Mouse (Mus musculus) cerebellum, postnatal 4 days (tissue): ENCODE data around the gene Smg6.
A peak's percentile ranks its signal among the peaks of the same experiment; 100 is the strongest.
"Not testable (repeated sequence)": the region's sequence is repeated elsewhere in the genome, so short reads cannot be mapped to it uniquely, and the experiment has no call there.

Experiments
- DNase-seq, 2 experiments: peaks; one replicate each; pipeline ENCODE4 v3.0.0; 2022; ENCODE audit warnings: low spot score in 2 of 2, mixed read lengths in 1 of 2

Gene Smg6

GRCm38 (mm10) chr11:74994856-74995255 is 69.2 kb downstream of the Smg6 start:
- no peak for DNase-seq

DNA sequence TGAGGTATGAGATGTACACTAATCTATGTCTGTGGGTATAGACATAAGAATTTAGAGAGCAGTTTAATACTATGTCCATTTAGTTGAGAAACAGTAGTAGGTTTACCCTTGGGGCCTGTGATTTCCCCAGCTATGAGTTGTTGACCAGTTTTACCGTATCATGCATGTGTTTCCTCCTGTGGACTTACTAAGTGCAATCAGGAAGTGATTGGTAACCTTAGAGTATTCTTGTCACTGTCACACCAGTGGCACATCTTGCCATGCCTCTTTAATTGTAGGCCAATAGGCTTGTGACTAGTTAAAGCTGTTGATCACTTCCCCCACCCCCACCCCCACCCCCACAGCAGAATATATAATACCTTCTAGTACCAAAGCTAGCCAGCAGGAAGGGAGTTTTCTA is 70.9 kb downstream of the Smg6 start:
- DNase-seq, result no peak

DNA sequence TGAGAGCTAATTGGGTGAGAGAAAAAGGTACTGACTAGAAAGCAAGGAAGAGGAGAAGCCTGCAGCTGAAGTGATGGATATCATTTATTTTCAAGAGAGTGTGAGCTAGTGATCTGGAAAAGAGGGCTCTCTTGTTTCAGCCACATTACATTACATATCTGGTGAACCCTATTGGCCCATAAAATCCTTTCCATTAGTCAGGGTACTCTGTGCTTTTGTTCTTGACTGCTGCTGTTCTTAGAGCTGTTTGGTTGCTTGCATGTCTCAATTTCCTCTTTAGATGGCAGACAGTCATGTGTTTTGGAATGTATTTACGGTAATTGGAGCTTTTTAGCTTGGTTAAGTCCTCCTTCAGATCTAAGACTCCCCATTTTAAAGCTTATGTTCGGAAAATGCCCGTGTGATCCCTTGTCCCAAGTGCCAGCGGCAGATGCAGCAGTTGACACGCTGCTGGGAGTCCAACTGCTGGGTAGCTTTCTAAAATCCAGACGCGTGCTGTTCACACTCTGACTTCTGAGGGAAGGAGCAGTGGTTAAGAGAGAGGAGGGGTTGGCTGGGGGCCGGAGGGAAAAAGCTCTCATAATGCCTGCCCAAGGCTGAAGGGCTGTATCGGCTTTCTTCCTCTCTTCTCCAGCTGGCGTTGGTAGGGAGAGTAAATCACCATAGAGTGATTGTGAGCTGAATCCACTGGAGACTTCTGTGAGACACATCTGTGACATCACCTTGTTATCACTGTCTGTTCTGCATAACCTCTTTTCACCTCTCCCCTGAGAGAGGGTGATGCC is 75.4 kb downstream of the Smg6 start:
- DNase-seq, result no peak

DNA sequence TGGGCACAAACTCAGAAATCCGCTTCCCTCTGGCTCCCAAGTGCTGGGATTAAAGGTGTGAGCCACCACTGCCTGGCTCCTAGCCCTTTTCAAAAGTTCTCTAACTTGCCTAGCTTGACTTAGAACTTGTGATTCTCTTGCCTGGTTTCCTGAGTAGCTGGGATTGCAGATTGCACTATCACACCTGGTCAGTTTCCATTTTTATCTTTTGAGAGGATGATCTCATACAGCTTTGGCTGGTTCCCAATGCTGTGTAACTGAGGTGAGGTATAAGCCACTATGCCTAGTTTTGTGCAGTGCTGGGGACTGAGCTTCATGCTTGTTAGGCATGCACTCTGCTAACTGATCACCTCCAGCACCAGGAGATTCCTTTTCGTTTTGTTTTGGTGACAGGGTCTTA is 82.6 kb downstream of the Smg6 start:
- DNase-seq, result no peak

DNA sequence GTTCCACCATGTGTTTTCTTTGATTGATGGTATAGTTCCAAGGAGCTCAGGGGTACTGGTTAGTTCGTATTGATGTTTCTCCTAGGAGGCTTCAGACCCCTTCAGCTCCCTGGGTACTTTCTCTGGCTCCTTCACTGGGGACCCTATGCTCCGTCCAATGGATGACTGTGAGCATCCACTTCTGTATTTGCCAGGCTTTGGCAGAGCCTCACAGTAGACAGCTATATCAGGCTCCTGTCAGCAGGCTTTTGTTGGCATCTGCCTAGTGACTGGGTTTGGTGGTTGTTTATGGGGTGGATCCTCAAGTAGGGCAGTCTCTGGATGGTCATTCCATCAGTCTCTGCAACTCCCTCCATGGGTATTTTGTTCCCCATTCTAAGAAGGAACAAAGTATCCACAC is 83.9 kb downstream of the Smg6 start:
- DNase-seq, result not testable (repeated sequence)

DNA sequence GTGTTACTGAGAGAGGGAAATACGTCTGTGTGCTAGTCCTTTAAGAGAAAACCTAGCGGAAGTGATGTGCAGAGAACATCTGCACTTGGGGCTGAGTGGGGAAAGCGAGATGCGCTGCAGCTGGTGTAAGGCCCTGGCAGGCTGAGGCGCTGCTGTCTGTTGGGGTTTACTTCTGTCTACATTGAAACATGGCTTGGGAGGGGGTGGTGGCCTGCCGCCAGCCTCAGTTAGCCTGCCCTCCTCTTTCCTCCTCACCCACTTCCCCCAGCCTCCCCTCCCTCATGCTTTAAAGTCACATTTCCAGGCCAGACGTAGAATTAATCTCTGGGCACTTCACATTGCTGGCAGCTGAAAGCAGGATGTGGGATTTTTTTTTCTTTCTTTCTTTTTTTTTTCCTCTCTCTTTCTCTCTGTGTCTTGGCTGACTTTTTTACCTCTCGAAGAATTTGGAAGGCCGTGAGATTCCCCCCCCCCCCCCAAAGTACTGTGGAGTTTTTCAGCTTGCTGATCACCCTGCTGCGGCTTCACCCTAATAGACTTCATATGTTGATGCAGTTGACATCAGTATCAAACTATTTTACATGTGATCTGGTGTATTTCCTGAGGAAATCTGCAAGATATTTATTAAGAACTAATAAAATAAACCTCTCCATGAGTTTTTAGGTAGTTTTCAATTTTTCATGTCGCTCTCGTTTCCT is 87.5 kb downstream of the Smg6 start:
- DNase-seq, result no peak

DNA sequence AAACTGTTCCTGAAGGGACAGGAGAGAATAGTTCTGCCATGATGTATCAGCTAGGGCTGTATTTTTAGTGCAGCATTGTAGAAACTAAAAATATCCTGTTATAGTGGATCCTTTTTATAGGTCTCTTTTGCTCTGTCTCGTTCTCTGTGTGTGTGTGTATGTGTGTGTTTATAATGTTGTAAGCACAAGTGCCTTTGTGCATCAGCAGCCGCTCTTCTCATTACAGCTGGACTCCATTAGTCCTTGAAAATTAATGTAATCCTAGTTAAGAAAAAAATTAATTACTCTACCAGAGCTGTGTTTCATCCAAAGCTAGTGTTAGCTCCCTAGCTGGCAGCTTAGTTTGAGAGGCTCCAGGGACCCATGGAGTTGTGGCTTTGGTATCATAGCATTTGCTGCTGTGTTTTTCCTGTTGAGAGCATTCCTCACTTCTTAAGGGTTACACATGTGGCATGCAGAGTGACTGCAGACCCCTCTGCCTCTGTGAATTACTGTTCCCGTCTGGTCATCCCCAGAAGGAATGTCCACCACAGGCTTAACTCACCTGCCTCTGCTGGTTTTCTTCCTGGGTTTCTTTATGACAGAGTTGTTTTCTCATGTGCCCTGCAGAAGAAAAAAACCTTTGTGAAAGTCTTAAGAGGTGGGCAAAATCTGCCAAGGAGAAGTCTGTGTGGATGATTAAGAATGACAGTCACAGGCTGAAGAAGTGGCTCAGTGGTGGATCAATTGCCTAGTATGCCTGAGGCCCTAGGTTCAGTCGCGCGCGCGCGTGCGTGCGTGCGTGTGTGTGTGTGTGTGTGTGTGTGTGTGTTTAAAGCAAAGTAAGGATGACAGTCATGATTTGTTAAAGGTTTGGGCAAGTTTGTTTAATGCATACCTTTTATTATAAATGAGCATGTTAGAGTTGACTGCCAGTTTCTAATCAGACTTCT is 88.4 kb downstream of the Smg6 start:
- DNase-seq, result no peak

GRCm38 (mm10) chr11:75014816-75015215 is 89.2 kb downstream of the Smg6 start:
- DNase-seq, result no peak

- DNase-seq, result no peak
Measured at GRCm38 (mm10) chr11:75015453-75015871, 89.8 kb downstream of the Smg6 start.

DNA sequence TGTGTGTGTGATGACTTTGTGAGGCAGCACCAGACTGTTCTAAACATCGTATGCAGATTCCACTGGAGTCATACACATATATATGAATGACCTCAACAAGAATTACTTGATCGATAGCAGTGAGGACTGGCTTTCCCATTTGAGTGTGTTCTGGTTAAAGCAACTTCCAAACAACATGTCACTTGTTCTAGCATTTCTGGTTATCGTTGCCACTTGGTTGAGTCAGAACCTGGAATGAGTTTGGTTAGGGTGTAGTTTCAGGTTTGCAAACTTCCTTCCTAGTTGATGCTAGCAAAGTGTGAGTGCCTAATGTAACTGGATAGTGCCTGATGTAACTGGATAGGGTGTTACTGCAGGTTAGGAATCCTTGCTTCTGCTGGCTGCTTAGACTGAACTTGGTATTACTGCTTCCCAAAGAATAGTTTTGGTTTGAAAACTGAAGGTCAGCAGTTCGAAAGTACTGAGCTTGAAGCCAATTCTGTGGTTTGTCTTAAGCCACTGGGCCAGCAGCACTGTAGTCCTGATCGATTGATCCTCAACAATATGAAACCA is 90.8 kb downstream of the Smg6 start:
- DNase-seq, result no peak

GRCm38 (mm10) chr11:75017831-75018230 is 92.2 kb downstream of the Smg6 start:
- no peak for DNase-seq

DNA sequence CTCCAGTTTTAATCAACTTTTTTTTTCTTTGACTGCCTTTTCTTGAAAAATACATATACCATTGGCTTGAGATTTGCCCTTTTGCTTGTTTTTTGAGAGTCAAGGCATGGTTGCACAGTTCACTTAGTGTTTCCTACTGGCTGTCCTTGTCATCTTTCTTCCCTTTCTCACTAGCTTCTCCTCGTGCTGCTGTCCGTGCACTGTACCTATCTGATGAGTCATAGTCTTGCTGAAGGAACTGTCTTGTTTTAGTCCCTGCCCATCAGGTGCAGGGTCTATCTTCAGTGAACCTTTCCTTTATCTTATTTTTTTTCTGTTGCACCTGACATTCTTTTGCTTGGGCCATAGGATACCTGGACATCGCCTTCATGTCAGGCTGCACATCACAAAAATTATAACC is 101.4 kb downstream of the Smg6 start:
- no peak for DNase-seq

DNA sequence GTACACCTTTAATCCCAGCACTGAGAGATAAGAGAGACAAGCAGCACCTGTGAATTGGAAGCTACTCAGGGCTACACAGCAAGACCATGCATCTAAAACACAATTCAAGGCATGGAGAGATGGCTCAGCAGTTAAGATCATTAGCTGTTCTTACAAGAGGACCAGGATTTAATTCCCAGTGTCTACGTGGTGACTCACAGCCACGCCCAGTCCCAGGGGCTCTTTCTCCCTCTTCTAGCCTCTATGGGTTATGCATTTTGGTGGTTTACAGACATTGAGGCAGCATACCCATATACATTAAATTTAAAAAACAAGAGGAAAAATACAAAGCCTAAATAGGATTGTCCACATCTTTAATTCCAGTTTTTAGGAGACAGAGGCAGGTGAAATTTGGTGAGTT is 102.0 kb downstream of the Smg6 start:
- DNase-seq, result no peak

DNA sequence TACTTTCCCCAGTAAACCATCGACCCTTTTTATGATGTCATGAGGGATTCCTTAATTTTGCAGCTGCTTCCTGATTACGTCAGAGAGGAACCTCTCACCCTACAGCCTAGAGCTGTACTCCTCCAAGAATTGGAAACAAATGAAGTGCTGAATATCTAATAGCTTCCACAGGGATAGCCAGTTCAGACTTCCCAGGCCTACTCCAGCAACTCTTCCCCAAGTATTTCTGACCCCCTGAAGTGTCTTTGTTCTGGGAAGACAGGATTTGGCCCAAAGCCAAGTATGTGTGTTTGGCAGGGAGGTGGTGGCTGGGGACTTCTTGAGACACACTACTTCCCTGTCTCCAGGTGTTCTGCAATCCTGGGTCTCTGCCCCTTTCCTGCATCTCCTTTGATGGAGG is 105.6 kb downstream of the Smg6 start:
- DNase-seq, result no peak

GRCm38 (mm10) chr11:75032946-75033345 is 107.3 kb downstream of the Smg6 start:
- DNase-seq, result no peak

DNA sequence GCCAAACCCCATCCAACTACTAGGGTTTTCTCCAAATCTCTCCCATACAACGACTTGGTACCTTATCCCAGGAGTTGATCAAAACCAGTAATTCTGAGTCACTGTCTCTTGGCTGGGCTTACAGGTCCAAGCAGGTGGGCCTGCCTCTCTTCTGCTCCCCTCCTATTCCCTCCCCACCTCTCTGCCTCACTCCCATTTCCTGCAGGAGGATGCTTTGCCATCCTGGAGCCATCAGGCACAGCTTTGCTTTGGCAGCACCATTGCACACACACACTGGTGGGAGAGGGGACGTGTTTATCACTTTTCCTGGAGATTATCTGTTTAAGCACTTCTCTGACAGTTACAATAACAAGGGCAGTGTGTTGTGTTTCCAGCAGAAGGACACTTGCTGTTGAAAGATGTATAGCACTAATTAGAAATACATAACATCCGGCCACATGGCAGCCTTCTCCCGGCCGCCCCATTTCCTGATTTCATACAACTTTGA is 108.0 kb downstream of the Smg6 start:
- no peak for DNase-seq

DNA sequence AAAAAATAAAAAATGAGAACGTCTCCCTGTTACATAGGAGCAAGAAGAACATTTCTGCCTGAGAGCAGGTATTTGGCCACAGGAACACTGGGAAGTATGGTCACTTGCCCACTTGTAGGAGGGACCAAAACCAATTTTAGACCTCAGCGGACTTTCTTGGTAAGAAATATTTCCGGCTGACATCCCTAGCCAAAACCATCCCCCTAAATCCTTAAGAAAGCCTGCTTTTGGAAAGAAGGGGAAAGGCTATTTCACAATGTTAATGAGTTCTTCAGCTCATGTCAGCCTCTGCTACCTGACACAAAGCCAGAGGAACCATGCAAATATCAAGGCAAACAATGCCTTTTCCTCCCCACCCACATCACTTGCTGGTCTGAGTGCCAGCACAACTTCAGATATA is 108.5 kb downstream of the Smg6 start:
- DNase-seq, result no peak

DNA sequence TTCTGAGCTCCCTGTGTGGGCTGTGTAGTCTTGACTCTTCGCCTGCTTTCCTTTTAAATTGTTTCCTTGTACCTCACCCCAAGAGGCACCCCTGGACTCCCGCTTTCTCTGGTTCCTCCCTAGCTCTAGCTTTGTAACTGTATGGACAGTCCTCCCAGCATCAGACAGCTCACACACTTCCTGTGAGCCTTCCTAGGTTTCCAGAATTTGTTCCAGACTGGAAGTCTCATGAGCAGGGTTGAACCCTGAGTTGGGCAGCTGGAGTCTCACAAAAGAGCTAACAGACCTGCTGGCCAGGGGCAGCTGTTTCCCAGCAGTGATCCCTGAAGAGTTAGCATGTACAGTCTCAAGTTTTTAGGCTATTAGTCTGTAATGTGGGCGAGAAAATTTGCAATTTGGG is 118.7 kb downstream of the Smg6 start:
- no peak for DNase-seq

GRCm38 (mm10) chr11:75045822-75046221 is 120.2 kb downstream of the Smg6 start:
- no peak for DNase-seq

GRCm38 (mm10) chr11:75046638-75047037 is 121.0 kb downstream of the Smg6 start:
- no peak for DNase-seq

DNA sequence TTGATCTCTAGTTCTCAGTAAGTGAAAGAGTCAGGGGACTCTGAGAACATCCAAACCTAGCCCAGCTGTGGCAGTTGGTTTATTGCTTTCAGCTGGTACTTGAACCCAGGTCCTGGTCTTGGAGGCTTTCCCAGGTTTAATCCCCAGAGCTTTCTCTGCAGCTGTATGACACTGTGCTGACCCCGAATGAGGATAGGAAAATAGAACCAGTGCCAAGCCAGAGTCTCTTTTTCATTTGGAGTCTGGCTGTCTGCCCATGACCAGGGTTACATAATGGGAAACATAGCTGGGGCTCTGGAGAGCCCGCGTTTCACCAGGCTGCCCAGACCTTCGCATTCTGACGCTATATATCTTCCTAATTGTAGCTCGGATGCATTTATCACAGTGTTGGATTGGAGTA is 121.4 kb downstream of the Smg6 start:
- DNase-seq, result peak in 1 of 2 experiments; percentile 52
